Mouse (Mus musculus): ENCODE measurements around the gene Ppa1.

Gene Ppa1

DNA sequence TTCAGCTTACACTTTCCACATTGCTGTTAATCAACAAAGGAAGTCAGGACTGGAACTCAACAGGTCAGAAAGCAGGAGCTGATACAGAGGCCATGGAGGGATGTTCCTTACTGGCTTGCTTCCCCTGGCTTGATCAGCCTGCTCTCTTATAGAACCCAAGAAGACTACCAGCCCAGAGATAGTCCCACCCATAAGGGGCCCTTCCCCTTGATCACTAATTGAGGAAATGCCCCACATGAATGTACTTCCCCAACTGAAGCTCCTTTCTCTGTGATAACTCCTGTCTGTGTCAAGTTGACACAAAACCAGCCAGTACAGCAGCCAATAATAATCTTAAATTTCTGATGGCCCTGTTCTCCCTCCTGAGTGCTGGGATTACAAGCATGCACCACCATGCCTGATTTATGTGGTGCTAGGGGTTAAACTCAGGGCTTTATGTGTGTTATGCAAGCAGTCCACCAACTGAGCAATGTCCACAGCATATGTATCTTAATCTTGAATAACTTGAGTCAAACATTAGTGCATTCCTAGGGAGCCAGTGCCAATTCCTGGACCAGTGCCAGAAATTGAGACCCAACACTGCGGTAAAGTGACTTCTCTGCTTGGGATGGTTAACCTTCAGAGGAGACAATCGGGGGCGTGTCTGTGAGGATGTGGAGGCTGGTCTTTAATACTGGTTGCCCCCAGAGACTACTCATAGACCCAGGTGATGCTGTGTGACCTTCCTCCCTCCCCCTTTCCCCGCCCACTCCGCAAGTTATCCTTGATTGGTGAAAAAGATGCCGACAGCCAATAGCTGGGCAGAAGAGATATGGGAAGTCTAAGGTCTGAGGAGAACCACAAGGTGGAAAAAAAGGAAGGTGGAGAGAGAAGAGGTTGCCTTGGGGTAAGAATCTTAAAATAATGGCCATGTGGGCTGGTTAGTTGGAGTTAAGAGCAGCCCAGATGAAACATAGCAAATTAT lies 58.3 kb downstream of the Ppa1 start:
- ChIA-PET CTCF (interaction anchor here in 2 of 4 experiments (0.6 kb wide), 2 partner anchors 38 to 276 kb away, joined by 3 to 4 read pairs; no protein-coding TSS in a partner anchor), POLR2A (interaction anchor here in 1 of 4 experiments (0.5 kb wide), 1 partner anchor 39 kb away, joined by 3 read pairs; no protein-coding TSS in a partner anchor)

DNA sequence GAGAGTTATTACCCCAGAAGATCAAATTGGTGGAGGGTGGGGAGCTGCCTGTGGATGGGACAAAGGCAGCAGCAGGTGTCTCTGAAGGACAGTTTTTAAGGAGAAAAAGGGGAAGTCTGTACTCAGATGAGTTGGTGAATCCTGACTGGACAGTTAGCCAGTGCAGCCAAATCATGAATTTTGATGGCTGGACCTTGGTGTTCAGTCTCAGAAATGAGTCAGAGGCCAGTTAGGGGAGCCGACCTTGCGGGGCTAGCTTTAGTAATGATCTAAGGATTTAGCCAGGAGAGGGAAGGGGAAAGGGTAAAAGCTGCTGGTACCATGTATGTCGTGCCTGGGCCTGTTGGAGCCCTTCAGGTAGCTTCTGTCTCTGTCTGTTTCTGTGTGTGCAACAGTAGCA lies 65.2 kb downstream of the Ppa1 start:
- ChIA-PET CTCF (interaction anchor here in 1 of 4 experiments (0.7 kb wide), 1 partner anchor 17 kb away, joined by 3 read pairs; no protein-coding TSS in a partner anchor), POLR2A (interaction anchor here in 2 of 4 experiments (0.6 to 2.1 kb wide), 3 partner anchors 10 to 354 kb away, joined by 4 to 14 read pairs (median 6); no protein-coding TSS in a partner anchor)

DNA sequence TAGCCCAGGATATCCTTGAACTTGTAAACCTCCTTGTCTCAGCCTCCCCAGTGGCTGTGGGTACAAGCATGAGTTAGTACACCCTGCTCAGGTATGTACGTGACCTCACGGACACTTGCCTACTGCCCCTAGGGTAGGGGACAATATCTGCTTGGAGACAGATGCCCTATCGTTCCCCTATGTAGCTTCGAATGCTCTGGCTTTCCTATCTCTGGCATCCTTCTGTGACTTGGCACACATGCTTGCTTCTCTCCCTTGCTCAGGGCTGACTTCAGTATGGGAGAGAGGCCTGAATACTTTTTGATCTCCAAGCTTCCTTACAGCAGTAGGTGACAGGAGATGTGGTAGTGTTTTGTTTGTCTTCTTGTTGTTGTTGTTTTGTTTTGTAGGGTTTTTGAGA lies 65.8 kb downstream of the Ppa1 start:
- ChIA-PET CTCF (interaction anchor here in 1 of 4 experiments (1.0 kb wide), 2 partner anchors 31 to 547 kb away, joined by 3 to 4 read pairs; no protein-coding TSS in a partner anchor), POLR2A (interaction anchor here in 2 of 4 experiments (0.7 to 2.1 kb wide), 6 partner anchors 11 to 466 kb away, joined by 3 to 14 read pairs (median 4); no protein-coding TSS in a partner anchor)

DNA sequence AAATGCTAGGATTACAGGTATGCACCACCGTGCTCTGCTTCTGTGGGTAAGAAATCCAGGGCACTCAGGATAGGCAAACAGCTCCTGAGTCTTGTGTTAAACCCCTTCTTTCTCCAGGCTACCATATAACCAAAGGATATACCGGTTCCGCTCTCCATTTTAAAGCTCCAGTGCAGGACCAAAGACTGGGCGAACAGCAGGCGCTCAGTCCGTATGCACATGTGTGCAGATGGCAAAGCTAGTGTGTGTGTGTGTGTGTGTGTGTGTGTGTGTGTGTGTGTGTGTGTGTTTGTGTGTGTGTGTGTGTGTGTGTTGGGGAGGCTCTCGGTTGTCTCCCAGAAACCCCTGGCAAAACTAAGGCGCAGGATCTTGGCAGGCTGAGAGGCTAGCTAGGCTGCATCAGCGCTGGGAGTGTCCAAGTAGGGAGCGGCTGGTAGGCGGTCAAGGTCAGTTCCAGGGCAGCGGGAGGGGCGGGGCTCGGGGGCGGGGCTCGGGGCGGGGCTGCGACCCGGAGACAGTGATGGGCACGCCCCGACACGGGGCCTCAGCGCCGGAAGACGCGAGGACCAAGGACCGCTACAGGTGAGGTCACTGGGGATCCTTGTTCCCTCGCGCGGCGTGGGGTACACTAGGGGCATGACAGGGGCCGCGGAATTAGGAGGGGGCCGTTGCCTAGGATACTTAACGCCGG lies 66.6 kb downstream of the Ppa1 start, which contains the start of gene Aifm2:
Aifm2 (plus strand) TSS at position 493 of the 691 bp plus-strand sequence.
- ChIA-PET CTCF (interaction anchor here in 2 of 4 experiments (0.6 to 1.1 kb wide), 8 partner anchors 15 to 547 kb away, joined by 3 to 6 read pairs (median 4); no protein-coding TSS in a partner anchor), POLR2A (interaction anchor here (0.6 to 2.1 kb wide), 16 partner anchors 12 to 467 kb away, joined by 3 to 14 read pairs (median 4); partner anchors contain the start of gene Sar1a (in 1 of the 4))

DNA sequence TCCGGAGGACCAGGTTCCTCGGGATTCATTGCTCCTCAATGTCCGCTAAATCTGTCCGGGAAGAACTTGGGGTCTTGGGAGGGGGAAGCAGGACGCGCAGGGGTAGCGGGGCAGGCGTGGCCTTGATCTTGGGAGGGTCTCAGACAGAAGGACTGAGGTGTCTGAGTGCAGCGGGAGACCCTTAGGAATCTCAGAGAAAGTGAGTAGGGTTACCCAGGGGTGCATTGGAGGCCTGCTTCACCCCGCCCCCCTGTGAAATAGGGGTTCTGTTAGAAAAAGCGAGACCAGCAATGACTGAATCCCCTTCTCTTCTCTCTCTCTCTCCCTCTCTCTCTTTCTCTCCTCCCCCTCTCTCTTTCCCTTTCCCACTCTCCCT lies 67.1 kb downstream of the Ppa1 start:
- ChIA-PET CTCF (interaction anchor here in 1 of 4 experiments (0.6 to 1.1 kb wide), 5 partner anchors 15 to 516 kb away, joined by 3 to 5 read pairs (median 3); no protein-coding TSS in a partner anchor), POLR2A (interaction anchor here (0.6 to 2.1 kb wide), 11 partner anchors 12 to 387 kb away, joined by 3 to 14 read pairs (median 4); partner anchors contain the start of gene Sar1a (in 1 of the 4))

DNA sequence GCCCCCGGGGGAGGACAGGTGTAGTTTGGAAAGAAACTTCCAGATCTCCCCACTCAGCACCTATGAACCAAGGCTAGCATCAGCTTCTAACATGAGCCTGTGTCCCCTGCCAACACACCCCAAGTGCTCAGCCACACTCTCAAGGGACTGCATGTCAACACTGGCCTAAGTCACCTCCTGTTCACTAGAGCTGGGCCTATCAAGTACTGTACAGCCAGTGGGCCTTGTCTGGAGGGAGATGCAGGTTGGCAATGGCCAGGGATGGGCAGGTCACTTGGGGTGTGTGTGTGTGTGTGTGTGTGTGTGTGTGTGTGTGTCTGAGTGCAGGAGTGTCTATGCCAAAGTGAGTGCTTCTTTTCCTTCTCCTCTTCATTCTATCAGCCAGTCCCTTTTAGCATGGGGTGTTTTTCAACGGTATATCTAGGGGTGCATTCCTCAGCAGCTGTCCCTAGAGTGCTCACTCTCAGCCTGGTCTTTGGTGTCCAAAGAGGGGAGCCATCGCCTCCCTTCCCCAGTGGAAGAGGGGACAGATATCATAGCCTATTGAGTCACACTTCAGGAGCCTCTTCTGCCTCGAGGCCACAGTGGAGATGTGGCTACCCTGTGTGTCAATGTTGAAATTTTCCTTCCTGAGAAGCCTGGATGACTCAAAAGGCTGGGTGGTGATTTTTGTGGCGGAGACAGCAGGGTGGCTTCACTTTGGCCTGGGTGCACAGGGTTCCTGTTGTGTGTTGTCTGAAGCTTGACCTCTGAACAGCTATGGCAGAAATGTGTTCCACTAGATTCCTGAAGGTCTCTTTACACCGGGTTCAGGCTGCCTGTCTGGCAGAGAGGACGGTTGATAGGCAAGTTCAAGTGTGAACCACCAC lies 67.9 kb downstream of the Ppa1 start:
- ChIA-PET CTCF (interaction anchor here in 1 of 4 experiments (1.1 kb wide), 1 partner anchor 14 kb away, joined by 5 read pairs; no protein-coding TSS in a partner anchor), POLR2A (interaction anchor here in 2 of 4 experiments (0.6 to 1.3 kb wide), 3 partner anchors 18 to 86 kb away, joined by 3 to 5 read pairs (median 4); no protein-coding TSS in a partner anchor)

DNA sequence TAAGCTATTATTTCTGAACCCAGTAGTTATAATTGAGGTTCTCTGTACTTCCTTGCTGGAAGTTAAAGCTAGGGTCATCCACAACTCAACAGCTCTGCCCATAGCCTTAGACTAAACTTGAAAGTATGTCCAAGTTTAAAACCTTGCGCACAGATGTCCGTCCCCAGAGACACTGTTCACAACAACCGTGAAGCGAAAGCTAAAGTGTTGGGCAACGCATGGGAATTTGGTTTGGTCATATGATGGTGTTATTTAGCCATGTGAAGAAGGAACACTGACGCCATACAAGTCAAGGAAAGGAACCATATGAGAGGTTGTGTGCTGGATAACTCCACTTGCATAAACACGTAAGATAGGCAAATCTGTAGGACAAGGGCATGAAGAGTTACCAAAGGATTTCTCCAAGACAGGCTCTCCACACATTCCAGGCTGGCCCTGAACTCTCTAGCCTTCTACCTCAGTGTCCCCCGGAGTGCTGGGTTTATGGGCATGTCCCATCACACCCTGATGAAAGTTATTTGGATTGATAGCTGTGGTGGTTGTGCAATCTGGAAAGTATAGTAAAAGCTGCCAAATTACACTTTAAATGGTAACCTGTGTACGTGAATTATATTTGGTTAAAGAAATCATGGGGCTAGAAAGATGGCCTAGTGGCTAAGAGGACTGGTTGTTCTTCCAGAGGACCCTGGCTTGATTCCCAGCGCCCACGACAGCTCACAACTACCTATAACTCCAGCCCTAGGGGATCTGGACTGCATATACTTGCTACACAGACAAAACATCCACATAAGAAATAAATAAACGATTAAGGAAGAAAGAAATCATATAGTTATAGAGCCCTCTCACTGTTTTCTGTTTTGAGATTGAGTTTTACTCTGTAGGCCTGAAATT lies 69.3 kb downstream of the Ppa1 start:
- CTCF ChIA-PET: interaction anchor here in 2 of 4 experiments (0.5 to 0.8 kb wide), 3 partner anchors 11 to 545 kb away, joined by 3 to 5 read pairs (median 4); no protein-coding TSS in a partner anchor
- POLR2A ChIA-PET: interaction anchor here in 1 of 4 experiments (0.6 to 0.8 kb wide), 2 partner anchors 110 to 334 kb away, joined by 3 to 4 read pairs; no protein-coding TSS in a partner anchor

DNA sequence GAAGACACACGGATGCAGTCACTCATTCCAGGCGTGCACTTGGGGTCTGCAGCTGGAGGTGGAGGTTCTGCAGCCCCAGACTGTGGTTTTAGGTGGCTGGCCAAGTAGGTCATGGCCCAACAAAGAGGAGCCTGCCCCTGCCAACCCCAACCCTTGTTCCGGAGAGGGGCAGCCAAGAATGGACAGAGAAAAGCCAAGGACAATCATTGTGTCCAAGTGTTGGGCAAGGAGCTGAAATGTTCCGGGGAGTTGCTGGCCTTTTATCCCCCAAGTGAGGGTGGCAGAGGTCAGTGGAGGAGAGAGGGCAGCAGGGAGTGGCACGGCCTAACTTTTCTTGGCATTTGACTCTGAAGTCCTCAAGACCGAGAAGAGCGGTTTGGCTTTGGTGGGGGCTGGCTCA lies 72.0 kb downstream of the Ppa1 start:
- ChIA-PET CTCF (interaction anchor here in 2 of 4 experiments (0.8 to 0.9 kb wide), 2 partner anchors 14 to 25 kb away, joined by 3 to 4 read pairs; no protein-coding TSS in a partner anchor), POLR2A (no interaction called here)

DNA sequence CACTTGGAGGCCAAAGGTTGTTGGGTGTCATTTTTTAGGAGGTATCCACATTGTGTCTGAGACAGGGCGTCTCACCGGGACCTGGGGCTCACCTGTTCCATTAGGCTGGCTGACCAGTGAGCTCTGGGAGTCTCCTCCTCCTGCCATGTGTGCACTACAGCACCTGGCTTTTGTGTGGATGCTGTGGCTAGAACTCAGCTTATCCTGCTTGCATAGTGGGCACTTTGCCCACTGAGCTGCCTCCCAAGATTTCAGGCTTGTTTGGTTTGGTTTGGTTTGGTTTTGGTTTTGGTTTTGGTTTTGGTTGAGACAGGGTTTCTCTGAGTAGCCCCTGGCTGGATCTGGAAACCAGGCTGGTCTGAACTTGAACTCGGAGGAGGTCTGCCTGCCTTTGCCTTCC lies 73.9 kb downstream of the Ppa1 start:
- ChIA-PET POLR2A (interaction anchor here in 1 of 4 experiments (0.7 to 1.2 kb wide), 2 partner anchors 10 to 28 kb away, joined by 3 read pairs; no protein-coding TSS in a partner anchor), CTCF (interaction anchor here in 2 of 4 experiments (1.1 to 1.3 kb wide), 3 partner anchors 12 to 120 kb away, joined by 3 to 4 read pairs (median 3); no protein-coding TSS in a partner anchor)

DNA sequence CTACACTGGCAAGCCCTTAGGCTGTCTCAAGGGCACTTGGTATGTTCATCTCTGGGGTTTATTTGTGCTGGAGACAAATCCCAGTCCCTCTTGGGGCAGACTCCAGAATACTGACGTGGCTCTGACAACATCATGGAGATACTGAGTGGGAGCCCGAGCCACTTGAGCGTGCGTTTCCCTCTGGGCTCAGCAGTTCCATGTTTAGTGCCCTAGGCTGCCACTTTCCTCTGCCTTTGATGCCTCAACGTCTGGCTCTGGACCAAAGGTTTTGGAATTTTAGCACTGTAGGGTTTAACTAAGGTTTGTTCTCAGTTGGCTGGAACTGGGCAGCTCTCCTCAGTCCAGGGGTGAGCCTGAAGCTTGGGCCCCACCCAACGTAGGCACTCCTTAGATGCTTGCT lies 74.9 kb downstream of the Ppa1 start:
- ChIA-PET CTCF (no interaction called here), POLR2A (interaction anchor here in 1 of 4 experiments (0.7 kb wide), 1 partner anchor 31 kb away, joined by 4 read pairs; no protein-coding TSS in a partner anchor)

Measured in embryonic stem cell, embryonic (primary cell).